Mouse (Mus musculus) yolk sac, embryonic 10.5 days (tissue): ENCODE results near the gene Dars.
A peak's percentile ranks its signal among the peaks of the same experiment; 100 is the strongest.

Source experiments
- DNase-seq: peaks from one replicate; pipeline ENCODE4 v3.0.0-alpha.2; 2017; ENCODE audit warnings: low spot score

The Dars gene

GRCm38 (mm10) chr1:128411141-128411540 lies 6.0 kb downstream of the Dars start:
- DNase-seq, result no peak

GRCm38 (mm10) chr1:128406846-128407245 lies 10.3 kb downstream of the Dars start:
- no peak for DNase-seq

- no peak for DNase-seq
Measured at GRCm38 (mm10) chr1:128405675-128406074, 11.5 kb downstream of the Dars start.

GRCm38 (mm10) chr1:128405041-128405481 lies 12.1 kb downstream of the Dars start:
- DNase-seq, result no peak

GRCm38 (mm10) chr1:128400926-128401325 lies 16.2 kb downstream of the Dars start:
- DNase-seq, result no peak

GRCm38 (mm10) chr1:128399941-128400915 lies 16.9 kb downstream of the Dars start:
- DNase-seq, result no peak

GRCm38 (mm10) chr1:128398738-128399445 lies 18.3 kb downstream of the Dars start:
- no peak for DNase-seq

GRCm38 (mm10) chr1:128394657-128395056 lies 22.5 kb downstream of the Dars start:
- DNase-seq, result no peak

GRCm38 (mm10) chr1:128392382-128392781 lies 24.8 kb downstream of the Dars start:
- no peak for DNase-seq

- DNase-seq, result no peak
Measured at GRCm38 (mm10) chr1:128386487-128386886, 30.7 kb downstream of the Dars start.

- no peak for DNase-seq
Measured at GRCm38 (mm10) chr1:128376841-128377240, 40.3 kb downstream of the Dars start.

GRCm38 (mm10) chr1:128372143-128372860 lies 44.9 kb downstream of the Dars start:
- no peak for DNase-seq

- DNase-seq, result no peak
Measured at GRCm38 (mm10) chr1:128368732-128369441, 48.3 kb downstream of the Dars start.

- DNase-seq, result no peak
Measured at GRCm38 (mm10) chr1:128360601-128361000, 56.6 kb downstream of the Dars start.

- DNase-seq, result peak; percentile 96
Measured at GRCm38 (mm10) chr1:128359554-128360376, 57.4 kb downstream of the Dars start, which contains the start of gene Mcm6. TSS of gene Mcm6 (minus strand) at chr1:128359664.

GRCm38 (mm10) chr1:128358916-128359553 lies 58.1 kb downstream of the Dars start:
- DNase-seq, result no peak

GRCm38 (mm10) chr1:128358276-128358675 lies 58.9 kb downstream of the Dars start:
- no peak for DNase-seq

GRCm38 (mm10) chr1:128357452-128357851 lies 59.7 kb downstream of the Dars start:
- no peak for DNase-seq

- no peak for DNase-seq
Measured at GRCm38 (mm10) chr1:128353092-128353491, 64.1 kb downstream of the Dars start.

- no peak for DNase-seq
Measured at GRCm38 (mm10) chr1:128344232-128344631, 72.9 kb downstream of the Dars start.
